Mouse (Mus musculus) brain, embryonic 14.5 days (tissue): ENCODE measurements around the gene Slc8a3. TPM values are rescaled to one million over a fixed set of nuclear protein-coding genes. Genes with fewer than 3 reads are reported as not detected.

Experiments
- DNase-seq: peaks from one replicate; pipeline ENCODE4 v3.0.0-alpha.2; 2011; ENCODE audit warnings: low read depth
- CTCF ChIP-seq: fragments of 200-500 bp; IDR thresholded peaks from 2 replicates; pipeline ENCODE4 v1.5.1; 2012; ENCODE audit warnings: inconsistent platforms, mild to moderate bottlenecking, moderate library complexity, borderline replicate concordance; ENCODE audit not compliant: insufficient read depth, insufficient read length; ENCODE audit errors: extremely low read depth
- POLR2A ChIP-seq: fragments of 200-500 bp; IDR thresholded peaks from 2 replicates; pipeline ENCODE4 v1.6.1; 2012; ENCODE audit warnings: mild to moderate bottlenecking, inconsistent platforms, borderline replicate concordance; ENCODE audit not compliant: poor library complexity, insufficient read depth, insufficient read length, severe bottlenecking; ENCODE audit errors: extremely low read depth
- polyA plus RNA-seq: library from polyadenylated mRNA; depleted of rRNA; stranded (reverse); fragments of >200 nt; gene quantifications from 2 replicates; pipeline ENCODE4 v1.2.3, GENCODE M21; 2012

Gene Slc8a3
- polyA plus RNA-seq, 1 experiment, result 11.7 TPM

- TF ChIP-seq POLR2A (no peak), CTCF (no peak)
Observed at GRCm38 (mm10) chr12:81235456-81236330, 97.3 kb downstream of the Slc8a3 start.

DNA sequence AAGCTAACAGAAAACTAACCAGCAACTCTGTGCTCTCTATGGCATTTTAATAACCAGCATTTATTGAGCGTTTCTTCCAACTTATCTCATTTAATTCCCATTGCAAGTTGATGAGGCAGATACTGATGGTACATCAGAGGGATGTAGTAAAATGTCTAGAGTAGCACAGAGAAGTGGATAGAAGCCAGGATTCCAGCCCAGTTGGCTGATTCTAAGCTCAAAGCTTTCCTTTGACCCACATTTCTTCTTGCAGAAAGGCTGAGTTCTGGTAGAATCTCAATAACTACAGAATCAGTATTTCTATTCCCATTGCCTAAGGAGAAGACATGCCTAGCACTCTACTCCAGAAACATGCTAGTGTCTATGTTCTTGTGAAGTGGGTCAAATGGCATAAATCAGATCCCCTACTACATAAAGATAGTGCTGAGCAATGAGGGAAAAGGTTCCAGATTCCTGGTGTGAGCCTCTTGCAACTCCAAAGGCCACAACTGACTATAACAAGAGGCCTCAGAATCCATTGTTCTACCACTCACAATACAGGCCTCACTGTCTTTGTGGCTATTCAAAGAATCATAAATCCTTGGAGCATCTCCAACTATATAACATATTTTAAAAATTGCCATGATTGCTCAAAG is 99.1 kb downstream of the Slc8a3 start:
- DNase-seq, result no peak
- TF ChIP-seq CTCF (no peak), POLR2A (no peak)

More at GRCm38 (mm10) chr12:81235456-81236330, 97.3 kb downstream of the Slc8a3 start:
- DNase-seq, result no peak

GRCm38 (mm10) chr12:81227767-81228460 is 105.1 kb downstream of the Slc8a3 start:
- peak; percentile 87 for DNase-seq
- TF ChIP-seq POLR2A (no peak), CTCF (no peak)

GRCm38 (mm10) chr12:81226590-81226989 is 106.4 kb downstream of the Slc8a3 start:
- DNase-seq, result peak; percentile 49
- TF ChIP-seq CTCF, result no peak

GRCm38 (mm10) chr12:81225966-81226577 is 106.9 kb downstream of the Slc8a3 start:
- TF ChIP-seq POLR2A (no peak), CTCF (no peak)
- DNase-seq, result peak; percentile 40

DNA sequence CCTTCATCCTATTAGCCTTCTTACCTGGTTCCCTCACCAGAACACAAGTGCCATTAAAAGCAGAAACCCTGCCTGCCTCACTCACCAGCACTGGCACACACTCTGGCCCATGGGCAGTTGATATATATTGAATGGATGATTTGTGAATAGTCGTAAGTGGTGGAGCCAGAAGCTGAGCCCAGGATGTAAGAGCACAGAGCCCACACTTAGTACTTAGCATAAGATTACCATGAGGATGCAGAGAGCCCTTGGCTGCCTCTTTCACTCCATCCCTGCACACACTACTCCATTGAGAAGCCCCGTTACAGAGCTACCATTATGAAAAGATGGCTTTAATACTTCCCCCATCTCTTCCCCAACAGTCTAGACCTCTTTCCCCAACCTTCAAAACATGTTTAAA is 108.1 kb downstream of the Slc8a3 start:
- TF ChIP-seq CTCF (no peak), POLR2A (no peak)
- no peak for DNase-seq

GRCm38 (mm10) chr12:81223276-81223675 is 109.7 kb downstream of the Slc8a3 start:
- DNase-seq, result no peak

DNA sequence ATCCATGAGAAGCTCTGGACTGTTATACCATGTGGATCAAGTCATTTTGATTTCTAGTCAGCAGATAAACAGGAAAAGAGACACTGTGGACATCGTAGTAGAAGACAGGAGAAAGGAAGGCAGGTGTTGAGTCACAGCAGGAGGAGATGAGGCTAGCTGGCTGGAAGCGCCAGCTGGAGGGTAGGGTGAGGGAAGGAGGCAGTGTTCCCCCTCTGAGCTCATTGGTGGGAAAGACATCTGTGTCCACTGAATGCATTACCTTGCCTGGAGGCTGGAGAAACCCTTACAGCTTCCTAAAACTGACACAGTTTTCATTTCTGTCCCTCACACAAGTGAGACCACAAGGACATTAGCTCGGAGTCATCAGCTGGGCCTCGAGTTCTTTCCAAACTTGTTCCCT is 113.6 kb downstream of the Slc8a3 start:
- no peak for DNase-seq
- TF ChIP-seq POLR2A (no peak), CTCF (no peak)

More at GRCm38 (mm10) chr12:81223276-81223675, 109.7 kb downstream of the Slc8a3 start:
- no peak for TF ChIP-seq CTCF
- TF ChIP-seq POLR2A, result no peak

DNA sequence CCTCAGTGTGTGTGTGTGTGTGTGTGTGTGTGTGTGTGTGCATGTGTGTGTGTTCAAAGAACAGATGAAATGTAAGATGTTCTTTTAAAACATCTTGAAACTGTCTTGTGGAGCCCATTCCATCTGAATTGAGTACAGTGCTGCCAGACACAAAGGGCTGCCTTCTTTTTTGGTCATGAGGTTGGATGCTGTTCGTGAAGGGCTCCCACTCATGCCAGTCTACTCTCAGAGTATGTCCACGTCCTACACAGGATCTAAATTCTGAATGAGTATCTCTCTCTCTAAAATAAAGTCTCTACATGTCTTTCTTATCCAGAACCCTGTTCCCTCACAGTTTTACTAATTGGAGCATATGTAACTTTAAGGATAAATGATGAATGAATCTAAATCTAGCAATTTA is 124.4 kb downstream of the Slc8a3 start:
- TF ChIP-seq POLR2A (no peak), CTCF (no peak)
- no peak for DNase-seq

GRCm38 (mm10) chr12:81205619-81206560 is 127.1 kb downstream of the Slc8a3 start:
- TF ChIP-seq CTCF (no peak), POLR2A (no peak)
- peak; percentile 90 for DNase-seq

GRCm38 (mm10) chr12:81203226-81203625 is 129.8 kb downstream of the Slc8a3 start:
- DNase-seq, result peak; percentile 59
- TF ChIP-seq CTCF, result no peak
- TF ChIP-seq POLR2A, result no peak
